Mouse (Mus musculus): ENCODE data around the gene P3h4. TPM values are rescaled to one million over a fixed set of nuclear protein-coding genes. Genes with fewer than 3 reads are reported as not detected.
A peak's percentile ranks its signal among the peaks of the same experiment; 100 is the strongest.
"Not testable (repeated sequence)": the region's sequence is repeated elsewhere in the genome, so short reads cannot be mapped to it uniquely, and the experiment has no call there.

P3h4 gene
- polyA plus RNA-seq, 1 experiment from 2014 or later: 69.7 TPM

DNA sequence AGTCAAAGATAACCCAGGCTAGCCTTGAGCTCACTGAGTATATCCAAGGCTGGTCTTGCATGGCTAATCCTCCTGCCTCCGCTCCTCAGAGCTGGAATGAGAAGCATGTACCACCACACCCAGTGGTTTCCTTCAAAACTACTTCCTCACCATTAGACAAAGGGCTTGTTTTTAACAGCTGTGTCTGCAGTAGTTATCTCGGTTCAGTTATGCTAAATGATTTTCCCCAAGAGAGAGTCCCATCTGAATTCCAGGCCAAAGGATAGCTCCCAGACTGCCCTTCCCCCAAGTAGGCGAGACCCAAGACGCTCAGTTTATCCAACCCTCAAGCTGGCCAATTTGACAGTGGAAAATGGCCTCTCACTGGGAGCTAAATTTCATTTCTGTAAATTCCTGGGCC, 38.6 kb downstream of the P3h4 start:
- Histone ChIP-seq H3K4me2 (no peak overlapping the region), H3K27ac (ENCODE audit: poor library complexity, severe bottlenecking) (0 out of 2 replicates have a peak overlapping the region, but pooled peaks have one; percentile 18), H3K4me1 (replicated peaks) (no peaks in the 10 kb centered on the region), H3K4me3 (no peak overlapping the region), H3K36me3 (peaks cover 96% of the 10 kb centered on the region), H3K9ac (no peak overlapping the region), H3K27me3 (replicated peaks) (no peaks in the 10 kb centered on the region), H3K9me3 (replicated peaks) (no peaks in the 10 kb centered on the region)
- ATAC-seq (ENCODE audit: insufficient number of reproducible peaks, low FRiP score): no peak
- WGBS: 57% methylated on average over 4 of the region's 4 CpGs

DNA sequence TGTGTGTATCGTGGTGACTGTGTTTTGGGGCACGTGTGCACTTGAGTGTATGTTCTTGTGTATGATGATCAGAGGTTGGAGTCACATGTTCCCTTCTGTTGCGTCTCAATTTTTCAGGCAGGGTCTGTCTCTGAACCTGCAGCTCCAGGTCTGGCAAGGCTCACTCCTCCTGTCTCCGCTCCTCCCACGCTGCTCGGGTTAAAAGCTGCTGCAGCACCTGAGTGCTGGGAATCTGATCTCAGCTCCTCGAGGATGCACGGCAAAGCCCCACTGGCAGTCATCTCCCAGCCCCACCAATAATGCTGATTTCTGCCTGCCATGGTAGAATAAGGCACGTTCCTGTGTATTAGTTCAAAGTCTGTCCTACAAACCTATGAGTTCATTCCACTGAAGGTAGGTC, 39.5 kb downstream of the P3h4 start:
- Histone ChIP-seq H3K4me3 (no peak overlapping the region), H3K4me1 (replicated peaks) (peaks cover 3% of the 10 kb centered on the region), H3K27me3 (replicated peaks) (no peaks in the 10 kb centered on the region), H3K9ac (no peak overlapping the region), H3K4me2 (no peak overlapping the region), H3K27ac (ENCODE audit: poor library complexity, severe bottlenecking) (no peak overlapping the region), H3K9me3 (replicated peaks) (no peaks in the 10 kb centered on the region), H3K36me3 (peaks cover 96% of the 10 kb centered on the region)
- no peak for ATAC-seq (ENCODE audit: insufficient number of reproducible peaks, low FRiP score)
- WGBS: 84% methylated on average over 9 of the region's 9 CpGs

DNA sequence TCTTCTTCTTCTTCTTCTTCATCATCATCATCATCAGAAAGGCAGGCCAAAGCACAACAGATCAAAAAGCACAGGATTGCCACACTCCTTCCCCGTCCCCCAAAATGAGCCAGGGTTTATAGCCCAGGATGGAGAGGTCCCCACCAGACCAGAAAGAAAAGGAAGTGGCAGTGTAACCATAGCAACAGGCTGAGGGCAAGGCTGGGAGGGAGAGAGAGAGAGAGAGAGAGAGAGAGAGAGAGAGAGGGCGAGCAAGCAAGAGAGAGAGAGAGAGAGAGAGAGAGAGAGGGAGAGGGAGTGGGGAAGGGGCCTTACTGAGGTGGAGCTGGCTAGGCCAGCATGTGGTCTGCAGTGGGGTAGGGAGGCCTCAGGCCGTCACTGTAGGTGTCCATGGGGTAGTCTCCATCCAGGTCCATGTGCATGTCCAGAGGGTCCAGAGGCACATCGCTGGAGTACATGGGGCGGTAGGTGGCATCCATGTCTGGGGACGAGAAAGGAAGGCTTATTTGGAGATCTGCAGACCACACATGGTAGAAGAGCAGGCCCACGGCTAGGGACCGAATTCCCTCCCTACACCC, 42.6 kb downstream of the P3h4 start:
- WGBS: 82% methylated on average over 8 of the region's 8 CpGs
- Histone ChIP-seq H3K4me1 (replicated peaks) (peaks cover 16% of the 10 kb centered on the region), H3K4me3 (no peak overlapping the region), H3K36me3 (peaks cover 84% of the 10 kb centered on the region), H3K9ac (no peak overlapping the region), H3K27me3 (replicated peaks) (no peaks in the 10 kb centered on the region), H3K4me2 (no peak overlapping the region), H3K27ac (ENCODE audit: poor library complexity, severe bottlenecking) (no peak overlapping the region), H3K9me3 (replicated peaks) (no peaks in the 10 kb centered on the region)
- ATAC-seq (ENCODE audit: insufficient number of reproducible peaks, low FRiP score): no peak

GRCm38 (mm10) chr11:100369822-100370221, 44.8 kb downstream of the P3h4 start:
- H3K4me2 ChIP-seq: no peak overlapping the region
- peak overlapping the region; percentile 28; the same call in 1 of the 2 replicates for H3K9ac ChIP-seq
- no peak for ATAC-seq (ENCODE audit: insufficient number of reproducible peaks, low FRiP score)
- WGBS: 54% methylated on average over 8 of the region's 8 CpGs
- H3K27ac ChIP-seq (ENCODE audit: poor library complexity, severe bottlenecking): no peak overlapping the region
- no peaks in the 10 kb centered on the region for H3K9me3 ChIP-seq (replicated peaks)
- H3K4me3 ChIP-seq: no peak overlapping the region
- H3K4me1 ChIP-seq (replicated peaks): peaks cover 16% of the 10 kb centered on the region
- H3K27me3 ChIP-seq (replicated peaks): no peaks in the 10 kb centered on the region
- peaks cover 62% of the 10 kb centered on the region for H3K36me3 ChIP-seq

- Histone ChIP-seq H3K4me2 (no peak overlapping the region), H3K9me3 (replicated peaks) (no peaks in the 10 kb centered on the region), H3K9ac (no peak overlapping the region), H3K27me3 (replicated peaks) (peaks cover 2% of the 10 kb centered on the region; the same call in 1 of the 2 replicates), H3K36me3 (peaks cover 58% of the 10 kb centered on the region), H3K27ac (ENCODE audit: poor library complexity, severe bottlenecking) (no peak overlapping the region), H3K4me3 (no peak overlapping the region), H3K4me1 (replicated peaks) (peaks cover 16% of the 10 kb centered on the region)
- 61% methylated on average over 7 of the region's 7 CpGs for WGBS
- ATAC-seq (ENCODE audit: insufficient number of reproducible peaks, low FRiP score): no peak
Measured at GRCm38 (mm10) chr11:100369145-100369544, 45.5 kb downstream of the P3h4 start.

- H3K4me3 ChIP-seq: no peak overlapping the region
- WGBS: 16% methylated on average over 12 of the region's 12 CpGs
- H3K4me1 ChIP-seq (replicated peaks): 0 out of 2 replicates have a peak, but pooled peaks cover 3% of the 10 kb centered on the region
- H3K36me3 ChIP-seq: 0 out of 2 replicates have a peak, but pooled peaks cover 2% of the 10 kb centered on the region
- no peak overlapping the region for H3K27ac ChIP-seq (ENCODE audit: poor library complexity, severe bottlenecking)
- no peak for ATAC-seq (ENCODE audit: insufficient number of reproducible peaks, low FRiP score)
- peaks cover 33% of the 10 kb centered on the region for H3K27me3 ChIP-seq (replicated peaks)
- H3K9me3 ChIP-seq (replicated peaks): no peaks in the 10 kb centered on the region
- no peak overlapping the region for H3K4me2 ChIP-seq
- no peak overlapping the region for H3K9ac ChIP-seq
Measured at GRCm38 (mm10) chr11:100362979-100363562, 51.6 kb downstream of the P3h4 start.

DNA sequence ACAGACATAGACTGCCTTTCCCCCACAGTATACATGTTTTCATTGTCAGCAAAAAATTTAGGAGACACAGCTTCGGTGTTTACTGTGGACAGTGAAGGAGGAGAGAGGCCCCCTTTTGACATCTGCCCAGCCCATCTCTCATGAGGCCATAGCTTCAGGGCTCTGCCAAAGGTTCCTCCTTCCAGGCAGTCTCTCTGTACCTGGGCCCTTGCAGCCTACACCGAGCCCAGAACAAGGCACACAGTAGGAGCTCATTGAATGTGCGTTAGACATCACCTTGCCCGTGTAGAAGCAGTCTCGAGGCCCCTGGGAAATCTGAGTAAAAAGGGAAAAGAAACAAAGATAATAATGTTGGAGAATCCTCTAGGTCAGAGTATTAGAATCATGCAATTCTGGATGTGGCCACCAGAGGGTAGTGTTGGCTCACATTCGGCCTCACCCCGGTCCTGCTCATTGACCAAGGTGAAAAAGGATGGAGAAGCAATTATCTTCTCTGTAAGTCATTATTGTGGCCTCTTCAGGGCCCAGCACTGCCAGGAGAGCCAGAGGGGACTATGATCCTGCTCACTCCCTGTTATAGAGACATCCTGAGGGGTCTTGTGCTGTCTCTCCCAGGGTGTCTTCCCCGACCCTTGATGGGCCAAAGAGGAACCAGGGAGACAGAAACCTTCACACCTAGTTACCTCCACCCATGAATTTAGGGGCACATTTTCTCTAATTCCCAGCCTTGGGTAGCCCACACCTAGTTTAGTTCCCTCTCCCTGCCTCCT, 52.2 kb downstream of the P3h4 start:
- Histone ChIP-seq H3K27me3 (replicated peaks) (peaks cover 37% of the 10 kb centered on the region), H3K9ac (no peak overlapping the region), H3K4me3 (no peak overlapping the region), H3K4me1 (replicated peaks) (0 out of 2 replicates have a peak, but pooled peaks cover 3% of the 10 kb centered on the region), H3K4me2 (no peak overlapping the region), H3K36me3 (no peaks in the 10 kb centered on the region), H3K27ac (ENCODE audit: poor library complexity, severe bottlenecking) (no peak overlapping the region), H3K9me3 (replicated peaks) (no peaks in the 10 kb centered on the region)
- ATAC-seq (ENCODE audit: insufficient number of reproducible peaks, low FRiP score): 0 out of 2 replicates have a peak, but pooled peaks have one; percentile 18
- 15% methylated on average over 8 of the region's 8 CpGs for WGBS

DNA sequence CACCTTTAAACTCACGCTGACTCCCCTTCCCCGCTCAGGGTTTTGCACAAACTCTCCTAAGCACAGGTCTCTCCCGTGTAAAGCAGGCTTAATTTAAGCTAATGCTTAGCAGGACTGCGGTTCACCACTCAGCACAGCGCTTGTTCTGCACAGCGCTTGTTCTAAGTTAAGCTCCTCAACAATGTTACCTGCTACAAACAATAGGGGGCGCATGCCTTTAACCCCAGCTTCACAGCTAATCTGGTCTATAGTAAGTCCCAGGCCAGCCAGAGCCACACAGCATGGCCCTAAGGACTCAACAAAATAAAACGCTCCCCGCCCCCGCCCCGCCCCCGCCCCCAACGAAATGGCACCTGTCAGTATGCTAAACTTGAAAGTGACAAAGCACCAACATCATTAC, 53.6 kb downstream of the P3h4 start:
- H3K4me3 ChIP-seq; H3K36me3 ChIP-seq; H3K27ac ChIP-seq (ENCODE audit: poor library complexity, severe bottlenecking); H3K9ac ChIP-seq; ATAC-seq (ENCODE audit: insufficient number of reproducible peaks, low FRiP score); H3K9me3 ChIP-seq (replicated peaks); H3K4me2 ChIP-seq; H3K4me1 ChIP-seq (replicated peaks): not testable (repeated sequence)
- WGBS: no CpG with 5 or more reads among the region's 13 CpGs
- H3K27me3 ChIP-seq (replicated peaks): peaks cover 41% of the 10 kb centered on the region

- H3K4me2 ChIP-seq: no peak overlapping the region
- no peak overlapping the region for H3K27ac ChIP-seq (ENCODE audit: poor library complexity, severe bottlenecking)
- 76% methylated on average over 6 of the region's 6 CpGs for WGBS
- no peak overlapping the region for H3K4me3 ChIP-seq
- ATAC-seq (ENCODE audit: insufficient number of reproducible peaks, low FRiP score): no peak
- H3K4me1 ChIP-seq (replicated peaks): peaks cover 7% of the 10 kb centered on the region; the same call in 1 of the 2 replicates
- H3K9me3 ChIP-seq (replicated peaks): no peaks in the 10 kb centered on the region
- H3K36me3 ChIP-seq: no peaks in the 10 kb centered on the region
- no peak overlapping the region for H3K9ac ChIP-seq
- peaks cover 42% of the 10 kb centered on the region for H3K27me3 ChIP-seq (replicated peaks)
Measured at GRCm38 (mm10) chr11:100360175-100360574, 54.5 kb downstream of the P3h4 start.
